Mouse (Mus musculus): ENCODE data around the gene Ube2j2. TPM values are rescaled to one million over a fixed set of nuclear protein-coding genes. Genes with fewer than 3 reads are reported as not detected.
A peak's percentile ranks its signal among the peaks of the same experiment; 100 is the strongest.

The Ube2j2 gene
- polyA plus RNA-seq, 1 experiment from 2014 or later = 138 TPM

- Histone ChIP-seq H3K27me3 (ENCODE audit: control insufficient read depth, insufficient read depth, low read length) (no peaks in the 10 kb centered on the region), H3K4me2 (ENCODE audit: low read length) (no peak overlapping the region), H3K27ac (replicated peaks; ENCODE audit: low read depth, low read length) (no peak overlapping the region), H3K4me1 (ENCODE audit: control insufficient read depth, insufficient read depth, low read length) (peaks cover 14% of the 10 kb centered on the region), H3K4me3 (replicated peaks; ENCODE audit: low read depth, low read length) (no peak overlapping the region), H3K9ac (replicated peaks; ENCODE audit: low read length) (no peak overlapping the region), H3K36me3 (ENCODE audit: control insufficient read depth, insufficient read depth, low read length) (peaks cover 46% of the 10 kb centered on the region), H3K9me3 (ENCODE audit: control insufficient read depth, low read length) (no peaks in the 10 kb centered on the region)
- ATAC-seq (ENCODE audit: low FRiP score, low TSS enrichment) (no peak), DNase-seq (no peak)
Observed at GRCm38 (mm10) chr4:155947094-155947493, 3.5 kb downstream of the Ube2j2 start.

GRCm38 (mm10) chr4:155955491-155955890, 11.9 kb downstream of the Ube2j2 start:
- no peak for ATAC-seq (ENCODE audit: low FRiP score, low TSS enrichment)
- no peak for DNase-seq
- H3K4me3 ChIP-seq (replicated peaks; ENCODE audit: low read depth, low read length) = no peak overlapping the region
- H3K4me2 ChIP-seq (ENCODE audit: low read length) = no peak overlapping the region
- no peaks in the 10 kb centered on the region for H3K27me3 ChIP-seq (ENCODE audit: control insufficient read depth, insufficient read depth, low read length)
- no peaks in the 10 kb centered on the region for H3K4me1 ChIP-seq (ENCODE audit: control insufficient read depth, insufficient read depth, low read length)
- no peaks in the 10 kb centered on the region for H3K9me3 ChIP-seq (ENCODE audit: control insufficient read depth, low read length)
- H3K27ac ChIP-seq (replicated peaks; ENCODE audit: low read depth, low read length) = no peak overlapping the region
- 95% methylated on average over 6 of the region's 6 CpGs for WGBS
- H3K9ac ChIP-seq (replicated peaks; ENCODE audit: low read length) = no peak overlapping the region
- peaks cover 83% of the 10 kb centered on the region for H3K36me3 ChIP-seq (ENCODE audit: control insufficient read depth, insufficient read depth, low read length)

- Histone ChIP-seq H3K36me3 (ENCODE audit: control insufficient read depth, insufficient read depth, low read length) (peaks cover 57% of the 10 kb centered on the region), H3K4me1 (ENCODE audit: control insufficient read depth, insufficient read depth, low read length) (peaks cover 13% of the 10 kb centered on the region; the same call in 1 of the 2 replicates), H3K9ac (replicated peaks; ENCODE audit: low read length) (no peak overlapping the region), H3K4me2 (ENCODE audit: low read length) (no peak overlapping the region), H3K9me3 (ENCODE audit: control insufficient read depth, low read length) (no peaks in the 10 kb centered on the region), H3K27me3 (ENCODE audit: control insufficient read depth, insufficient read depth, low read length) (no peaks in the 10 kb centered on the region), H3K4me3 (replicated peaks; ENCODE audit: low read depth, low read length) (no peak overlapping the region), H3K27ac (replicated peaks; ENCODE audit: low read depth, low read length) (no peak overlapping the region)
- peak; percentile 91 for DNase-seq
- ATAC-seq (ENCODE audit: low FRiP score, low TSS enrichment) = 0 out of 2 replicates have a peak, but pooled peaks have one; percentile 53
- WGBS = 7% methylated on average over 5 of the region's 5 CpGs
Observed at GRCm38 (mm10) chr4:155959275-155959674, 15.6 kb downstream of the Ube2j2 start.

- ATAC-seq (ENCODE audit: low FRiP score, low TSS enrichment) = peak; percentile 62
- Histone ChIP-seq H3K4me1 (ENCODE audit: control insufficient read depth, insufficient read depth, low read length) (peaks cover 13% of the 10 kb centered on the region; the same call in 1 of the 2 replicates), H3K36me3 (ENCODE audit: control insufficient read depth, insufficient read depth, low read length) (peaks cover 47% of the 10 kb centered on the region), H3K4me3 (replicated peaks; ENCODE audit: low read depth, low read length) (peak within 1 kb of the TSS; percentile 33), H3K27me3 (ENCODE audit: control insufficient read depth, insufficient read depth, low read length) (no peaks in the 10 kb centered on the region), H3K4me2 (ENCODE audit: low read length) (peak within 1 kb of the TSS; percentile 63), H3K27ac (replicated peaks; ENCODE audit: low read depth, low read length) (0 out of 2 replicates have a peak within 1 kb of the TSS, but pooled peaks have one; percentile 32), H3K9me3 (ENCODE audit: control insufficient read depth, low read length) (no peaks in the 10 kb centered on the region), H3K9ac (replicated peaks; ENCODE audit: low read length) (peak within 1 kb of the TSS; percentile 54; the same call in 1 of the 2 replicates)
- DNase-seq = peak; percentile 49
- 1% methylated on average over 38 of the region's 42 CpGs for WGBS
Observed at GRCm38 (mm10) chr4:155962167-155962971, 18.7 kb downstream of the Ube2j2 start, which contains the start of gene C1qtnf12. TSS of gene C1qtnf12 (plus strand) at chr4:155962318.

GRCm38 (mm10) chr4:155963106-155963505, 19.5 kb downstream of the Ube2j2 start:
- Histone ChIP-seq H3K4me2 (ENCODE audit: low read length) (peak overlapping the region; percentile 63), H3K4me3 (replicated peaks; ENCODE audit: low read depth, low read length) (no peak overlapping the region)
- WGBS = 49% methylated on average over 7 of the region's 7 CpGs

GRCm38 (mm10) chr4:155964396-155964795, 20.8 kb downstream of the Ube2j2 start:
- H3K4me3 ChIP-seq (replicated peaks; ENCODE audit: low read depth, low read length) = no peak overlapping the region
- ATAC-seq (ENCODE audit: low FRiP score, low TSS enrichment) = no peak
- 96% methylated on average over 11 of the region's 11 CpGs for WGBS
- H3K4me1 ChIP-seq (ENCODE audit: control insufficient read depth, insufficient read depth, low read length) = peaks cover 13% of the 10 kb centered on the region; the same call in 1 of the 2 replicates
- H3K4me2 ChIP-seq (ENCODE audit: low read length) = no peak overlapping the region
- no peak for DNase-seq
- H3K9me3 ChIP-seq (ENCODE audit: control insufficient read depth, low read length) = no peaks in the 10 kb centered on the region
- no peak overlapping the region for H3K9ac ChIP-seq (replicated peaks; ENCODE audit: low read length)
- H3K36me3 ChIP-seq (ENCODE audit: control insufficient read depth, insufficient read depth, low read length) = peaks cover 33% of the 10 kb centered on the region
- no peaks in the 10 kb centered on the region for H3K27me3 ChIP-seq (ENCODE audit: control insufficient read depth, insufficient read depth, low read length)
- H3K27ac ChIP-seq (replicated peaks; ENCODE audit: low read depth, low read length) = no peak overlapping the region

More at GRCm38 (mm10) chr4:155963106-155963505, 19.5 kb downstream of the Ube2j2 start:
- no peak for ATAC-seq (ENCODE audit: low FRiP score, low TSS enrichment)
- no peak for DNase-seq
- Histone ChIP-seq H3K9ac (replicated peaks; ENCODE audit: low read length) (peak overlapping the region; percentile 54; the same call in 1 of the 2 replicates), H3K36me3 (ENCODE audit: control insufficient read depth, insufficient read depth, low read length) (peaks cover 40% of the 10 kb centered on the region), H3K27ac (replicated peaks; ENCODE audit: low read depth, low read length) (no peak overlapping the region), H3K4me1 (ENCODE audit: control insufficient read depth, insufficient read depth, low read length) (peaks cover 13% of the 10 kb centered on the region; the same call in 1 of the 2 replicates), H3K9me3 (ENCODE audit: control insufficient read depth, low read length) (no peaks in the 10 kb centered on the region), H3K27me3 (ENCODE audit: control insufficient read depth, insufficient read depth, low read length) (no peaks in the 10 kb centered on the region)

- no peak for ATAC-seq (ENCODE audit: low FRiP score, low TSS enrichment)
- H3K9ac ChIP-seq (replicated peaks; ENCODE audit: low read length) = no peak overlapping the region
Observed at GRCm38 (mm10) chr4:155969043-155969653, 25.5 kb downstream of the Ube2j2 start.

GRCm38 (mm10) chr4:155970286-155970685, 26.7 kb downstream of the Ube2j2 start:
- WGBS = 85% methylated on average over 5 of the region's 5 CpGs
- H3K9me3 ChIP-seq (ENCODE audit: control insufficient read depth, low read length) = no peaks in the 10 kb centered on the region
- no peak overlapping the region for H3K4me2 ChIP-seq (ENCODE audit: low read length)
- no peaks in the 10 kb centered on the region for H3K4me1 ChIP-seq (ENCODE audit: control insufficient read depth, insufficient read depth, low read length)
- H3K27me3 ChIP-seq (ENCODE audit: control insufficient read depth, insufficient read depth, low read length) = no peaks in the 10 kb centered on the region
- H3K4me3 ChIP-seq (replicated peaks; ENCODE audit: low read depth, low read length) = no peak overlapping the region
- no peak overlapping the region for H3K9ac ChIP-seq (replicated peaks; ENCODE audit: low read length)
- H3K27ac ChIP-seq (replicated peaks; ENCODE audit: low read depth, low read length) = no peak overlapping the region
- DNase-seq = no peak
- peaks cover 11% of the 10 kb centered on the region; the same call in 1 of the 2 replicates for H3K36me3 ChIP-seq (ENCODE audit: control insufficient read depth, insufficient read depth, low read length)
- no peak for ATAC-seq (ENCODE audit: low FRiP score, low TSS enrichment)

More at GRCm38 (mm10) chr4:155969043-155969653, 25.5 kb downstream of the Ube2j2 start:
- WGBS = 83% methylated on average over 13 of the region's 13 CpGs
- Histone ChIP-seq H3K4me2 (ENCODE audit: low read length) (no peak overlapping the region), H3K27me3 (ENCODE audit: control insufficient read depth, insufficient read depth, low read length) (no peaks in the 10 kb centered on the region), H3K9me3 (ENCODE audit: control insufficient read depth, low read length) (no peaks in the 10 kb centered on the region), H3K27ac (replicated peaks; ENCODE audit: low read depth, low read length) (no peak overlapping the region), H3K4me3 (replicated peaks; ENCODE audit: low read depth, low read length) (no peak overlapping the region), H3K36me3 (ENCODE audit: control insufficient read depth, insufficient read depth, low read length) (peaks cover 21% of the 10 kb centered on the region; the same call in 1 of the 2 replicates), H3K4me1 (ENCODE audit: control insufficient read depth, insufficient read depth, low read length) (no peaks in the 10 kb centered on the region)
- no peak for DNase-seq

All from midbrain, embryonic 14.5 days (tissue).